Mouse (Mus musculus) myocyte (in vitro differentiated cells): ENCODE results near the gene Mcm8.

Experiments used
- CEBPB ChIP-seq: IDR thresholded peaks from 2 replicates; pipeline ENCODE4 v1.6.1; 2011; ENCODE audit warnings: mild to moderate bottlenecking, moderate library complexity; ENCODE audit not compliant: poor library complexity, insufficient read depth, severe bottlenecking
- E2F4 ChIP-seq: IDR thresholded peaks from one replicate; pipeline ENCODE4 v1.6.1; 2011; ENCODE audit warnings: mild to moderate bottlenecking, control low read depth, moderate library complexity; ENCODE audit not compliant: insufficient read depth
- MAX ChIP-seq: IDR thresholded peaks from one replicate; pipeline ENCODE4 v1.6.1; 2011; ENCODE audit warnings: low read depth, mild to moderate bottlenecking, control low read depth
- MYOD1 ChIP-seq, 3 experiments: IDR thresholded peaks; one replicate each; pipeline ENCODE4 v1.6.1; 2011; ENCODE audit warnings: control low read depth in 2 of 3, low read depth in 2 of 3, mild to moderate bottlenecking in 2 of 3, moderate library complexity in 1 of 3; ENCODE audit not compliant: insufficient read length in 2 of 3, control insufficient read depth in 1 of 3
- MYOG ChIP-seq, 3 experiments: IDR thresholded peaks; one replicate each; pipeline ENCODE4 v1.6.1; 2011; ENCODE audit warnings: control low read depth in 2 of 3, low read depth in 2 of 3, mild to moderate bottlenecking in 2 of 3; ENCODE audit not compliant: insufficient read length in 2 of 3, control insufficient read depth in 1 of 3, insufficient read depth in 1 of 3
- POLR2A ChIP-seq: IDR thresholded peaks from one replicate; pipeline ENCODE4 v1.6.1; 2011; ENCODE audit warnings: low read depth, mild to moderate bottlenecking, control low read depth, moderate library complexity; ENCODE audit not compliant: insufficient read length
- POLR2AphosphoS2 ChIP-seq: IDR thresholded peaks from one replicate; pipeline ENCODE4 v1.6.1; 2011; ENCODE audit warnings: low read depth, control low read depth; ENCODE audit not compliant: insufficient read length
- REST ChIP-seq: IDR thresholded peaks from one replicate; pipeline ENCODE4 v1.6.1; 2011; ENCODE audit warnings: mild to moderate bottlenecking, control low read depth, moderate library complexity; ENCODE audit not compliant: insufficient read depth, insufficient read length
- SRF ChIP-seq: IDR thresholded peaks from one replicate; pipeline ENCODE4 v1.6.1; 2011; ENCODE audit warnings: low read depth; ENCODE audit not compliant: control insufficient read depth, insufficient read length
- TCF12 ChIP-seq: IDR thresholded peaks from one replicate; pipeline ENCODE4 v1.6.1; 2011; ENCODE audit warnings: mild to moderate bottlenecking, control low read depth; ENCODE audit not compliant: poor library complexity, insufficient read depth, severe bottlenecking
- TCF3 ChIP-seq: IDR thresholded peaks from one replicate; pipeline ENCODE4 v1.6.1; 2011; ENCODE audit warnings: low read depth, control low read depth; ENCODE audit not compliant: insufficient read length
- USF1 ChIP-seq: IDR thresholded peaks from one replicate; pipeline ENCODE4 v1.6.1; 2011; ENCODE audit warnings: low read depth, mild to moderate bottlenecking, control low read depth, moderate library complexity

DNA sequence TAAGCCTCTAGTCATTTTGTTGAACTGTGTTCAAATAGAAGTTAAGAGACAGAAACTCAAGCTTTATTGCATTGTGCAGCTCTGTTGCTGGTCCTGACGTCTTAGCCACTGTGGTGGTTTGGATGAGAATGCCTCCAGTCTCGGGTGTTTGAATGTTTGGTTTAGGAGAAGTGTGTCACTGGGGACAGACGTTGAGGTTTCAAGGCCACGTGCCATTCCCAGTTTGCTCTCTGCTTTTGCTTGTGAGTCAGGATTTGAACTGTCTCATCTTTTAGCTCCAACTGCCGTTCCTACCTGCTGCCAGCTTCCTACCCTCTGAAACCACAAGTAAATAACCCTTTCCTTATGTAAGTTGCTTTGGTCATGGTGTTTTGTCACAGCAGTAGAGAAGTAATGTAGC is 51.6 kb downstream of the Mcm8 start:
- no peak for TF ChIP-seq POLR2AphosphoS2
- no peak for TF ChIP-seq POLR2A
- no peak for TF ChIP-seq SRF
- no peak for TF ChIP-seq E2F4
- no peak for TF ChIP-seq USF1
- TF ChIP-seq MAX = no peak
- no peak for TF ChIP-seq TCF12
- TF ChIP-seq MYOD1 (IDR thresholded peaks at IDR 0.05; ENCODE audit: control insufficient read depth in 1 of 3, insufficient read length in 2 of 3, low read depth in 2 of 3) = no peak
- TF ChIP-seq CEBPB = no peak
- TF ChIP-seq MYOG (IDR thresholded peaks at IDR 0.05; ENCODE audit: control insufficient read depth in 1 of 3, insufficient read depth in 1 of 3, insufficient read length in 2 of 3, low read depth in 2 of 3) = no peak
- TF ChIP-seq TCF3 = no peak
- TF ChIP-seq REST = no peak
